Mouse (Mus musculus) embryo, embryonic 10 days (tissue): ENCODE measurements around the gene Cdcp1.

Experiments
- DNase-seq: peaks from one replicate; pipeline ENCODE4 v3.0.0-alpha.2; 2015; ENCODE audit warnings: low spot score

Gene Cdcp1

GRCm38 (mm10) chr9:123150241-123151020 is 65.4 kb downstream of the Cdcp1 start, which contains the start of gene Clec3b:
Gene Clec3b, plus strand, starts transcription at chr9:123150946.
- DNase-seq = no peak

- no peak for DNase-seq
Measured at GRCm38 (mm10) chr9:123148430-123148829, 67.4 kb downstream of the Cdcp1 start.

- DNase-seq = no peak
Measured at GRCm38 (mm10) chr9:123139887-123140614, 75.8 kb downstream of the Cdcp1 start.

- DNase-seq = no peak
Measured at GRCm38 (mm10) chr9:123138891-123139474, 76.9 kb downstream of the Cdcp1 start.

- no peak for DNase-seq
Measured at GRCm38 (mm10) chr9:123136953-123137682, 78.7 kb downstream of the Cdcp1 start.

- DNase-seq = no peak
Measured at GRCm38 (mm10) chr9:123132994-123133393, 82.8 kb downstream of the Cdcp1 start.

- DNase-seq = no peak
Measured at GRCm38 (mm10) chr9:123127663-123128062, 88.2 kb downstream of the Cdcp1 start.

- DNase-seq = no peak
Measured at GRCm38 (mm10) chr9:123124413-123124981, 91.3 kb downstream of the Cdcp1 start.

- DNase-seq = peak; percentile 28
Measured at GRCm38 (mm10) chr9:123123571-123124412, 92.0 kb downstream of the Cdcp1 start.

GRCm38 (mm10) chr9:123123017-123123416 is 92.8 kb downstream of the Cdcp1 start:
- no peak for DNase-seq
